15 mouse cellular contexts compared by ENCODE assay signal in genomic region chr10:93373954-93374689, GRCm38 (mm10).
A peak's percentile ranks its signal among the peaks of the same experiment; 100 is the strongest.
DNase-seq lines count a peak whose midpoint lies in the region; ATAC-seq and TF ChIP-seq lines count a peak whose summit lies in the region.
"Had no signal": no experiment of that assay in that cellular context is flagged by ENCODE, and none has a peak within 500 bp of the region (broad histone marks: within the 10 kb centered on the region; RNA-seq: fewer than 3 reads in every experiment).

No protein-coding gene starts in this region.

- intact Hi-C loops in gastrocnemius, adult 2 months (cut with DNase I) = no loop called here
- intact Hi-C loops in gastrocnemius, postnatal 14 days (cut with DNase I; ENCODE audit: low total_unique reads) = no loop called here

- TF ChIP-seq CTCF in gastrocnemius, adult 2 months (IDR thresholded peaks at IDR 0.05) = no peak

- H3K27me3 ChIP-seq in kidney, embryonic 16.5 days (ENCODE audit: insufficient read depth, low read length) = no peaks in the 10 kb centered on the region
- no peaks in the 10 kb centered on the region for H3K27me3 ChIP-seq in forebrain, embryonic 16.5 days (replicated peaks; ENCODE audit: control insufficient read depth, insufficient read depth, low read length)
- H3K27me3 ChIP-seq: embryonic facial prominence, embryonic 12.5 days; neural tube, embryonic 15.5 days had no signal

- H3K9ac ChIP-seq in kidney, embryonic 16.5 days (replicated peaks; ENCODE audit: low read length) = no peak overlapping the region
- H3K9ac ChIP-seq in forebrain, embryonic 16.5 days (replicated peaks; ENCODE audit: low read depth, low read length) = no peak overlapping the region
- H3K9ac ChIP-seq: embryonic facial prominence, embryonic 12.5 days; liver, postnatal 0 days; neural tube, embryonic 15.5 days had no signal

- H3K36me3 ChIP-seq in kidney, embryonic 16.5 days (ENCODE audit: insufficient read depth, low read length) = no peaks in the 10 kb centered on the region
- no peaks in the 10 kb centered on the region for H3K36me3 ChIP-seq in forebrain, embryonic 16.5 days (ENCODE audit: control insufficient read depth, insufficient read depth)
- H3K36me3 ChIP-seq: embryonic facial prominence, embryonic 12.5 days; hindbrain, embryonic 10.5 days; neural tube, embryonic 15.5 days had no signal

- WGBS in kidney, embryonic 16.5 days = 66% methylated on average over 6 of the region's 6 CpGs
- WGBS in forebrain, embryonic 16.5 days = 18% methylated on average over 6 of the region's 6 CpGs

- H3K9me3 ChIP-seq in kidney, embryonic 16.5 days (ENCODE audit: low read length) = no peaks in the 10 kb centered on the region
- no peaks in the 10 kb centered on the region for H3K9me3 ChIP-seq in forebrain, embryonic 16.5 days (ENCODE audit: control insufficient read depth, low read length)
- H3K9me3 ChIP-seq: embryonic facial prominence, embryonic 12.5 days; hindbrain, embryonic 10.5 days; neural tube, embryonic 15.5 days had no signal

- H3K4me3 ChIP-seq in gastrocnemius, adult 2 months = no peak overlapping the region
- H3K4me3 ChIP-seq in kidney, embryonic 16.5 days (ENCODE audit: low read length) = no peak overlapping the region
- no peak overlapping the region for H3K4me3 ChIP-seq in forebrain, embryonic 16.5 days (replicated peaks; ENCODE audit: low read length)
- H3K4me3 ChIP-seq: embryonic facial prominence, embryonic 12.5 days; hindbrain, embryonic 10.5 days; neural tube, embryonic 15.5 days had no signal

- ATAC-seq in kidney, embryonic 16.5 days (ENCODE audit: low FRiP score, low TSS enrichment) = no peak
- ATAC-seq in forebrain, embryonic 16.5 days = peak; percentile 93
- no peak for ATAC-seq in megakaryocyte, adult 5-6 weeks (ENCODE audit: poor library complexity, severe bottlenecking)

- H3K27ac ChIP-seq in gastrocnemius, adult 2 months = peak overlapping the region; percentile 84
- peak overlapping the region; percentile 71 for H3K27ac ChIP-seq in kidney, embryonic 16.5 days (ENCODE audit: low read length)
- peak overlapping the region; percentile 84 for H3K27ac ChIP-seq in forebrain, embryonic 16.5 days (ENCODE audit: low read length)
- H3K27ac ChIP-seq: embryonic facial prominence, embryonic 12.5 days; neural tube, embryonic 15.5 days had no signal

- 0 out of 2 replicates have a peak, but pooled peaks cover 2% of the 10 kb centered on the region for H3K4me1 ChIP-seq in kidney, embryonic 16.5 days (ENCODE audit: insufficient read depth, low read length)
- H3K4me1 ChIP-seq in forebrain, embryonic 16.5 days (replicated peaks; ENCODE audit: control insufficient read depth, insufficient read depth, low read length) = peaks cover 15% of the 10 kb centered on the region
- H3K4me1 ChIP-seq: neural tube, embryonic 15.5 days had no signal

- no peak for DNase-seq in gastrocnemius, adult 2 months
- DNase-seq in gastrocnemius, postnatal 14 days = no peak
- no peak for DNase-seq in kidney, adult 18-20 months
- DNase-seq in brain, embryonic 18.5 days (ENCODE audit: low read depth, low spot score) = peak; percentile 34
- DNase-seq in right cerebral cortex, postnatal 14 days = no peak
- DNase-seq: cerebellum, adult 11-12 months; liver; thymus, postnatal 36 days had no signal

- H3K4me2 ChIP-seq in kidney, embryonic 16.5 days (replicated peaks; ENCODE audit: low read depth, low read length) = no peak overlapping the region
- H3K4me2 ChIP-seq in forebrain, embryonic 16.5 days (ENCODE audit: low read length) = peak overlapping the region; percentile 3; the same call in 1 of the 2 replicates
- H3K4me2 ChIP-seq: embryonic facial prominence, embryonic 12.5 days; neural tube, embryonic 15.5 days had no signal
